Mouse (Mus musculus) cerebellum, adult 8-10 months (tissue): Measurements from ENCODE around the gene Ntn1.

Experiments
- DNase-seq: peaks from one replicate; pipeline ENCODE4 v3.0.0; 2022

The Ntn1 gene

GRCm38 (mm10) chr11:68164408-68164807 lies 236.2 kb downstream of the Ntn1 start:
- no peak for DNase-seq

DNA sequence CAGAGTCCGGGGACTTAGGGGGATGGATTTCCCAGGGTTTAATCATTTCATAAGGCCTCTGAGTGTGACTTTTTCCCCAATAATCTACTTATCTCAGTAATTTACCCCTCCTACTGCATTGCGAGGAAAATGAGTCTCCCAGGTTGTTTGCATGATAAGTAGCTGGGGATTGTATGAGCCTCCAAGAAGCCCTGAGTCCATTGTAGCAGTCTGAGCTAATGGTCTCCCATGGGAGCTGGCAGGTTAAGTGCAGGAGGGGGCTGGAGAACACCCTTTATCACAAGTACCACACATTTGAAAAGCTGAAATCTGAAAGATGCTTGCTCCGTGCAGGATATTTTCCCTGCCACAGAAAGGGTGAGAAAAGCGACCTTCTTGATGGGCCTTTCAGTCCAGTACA lies 240.8 kb downstream of the Ntn1 start:
- DNase-seq: no peak
